Mouse (Mus musculus) brain, embryonic 14.5 days (tissue): Measurements from ENCODE around the gene Cfap126.

Experiments
- CTCF ChIP-seq: fragments of 200-500 bp; IDR thresholded peaks from 2 replicates; pipeline ENCODE4 v1.5.1; 2012; ENCODE audit warnings: inconsistent platforms, mild to moderate bottlenecking, moderate library complexity, borderline replicate concordance; ENCODE audit not compliant: insufficient read depth, insufficient read length; ENCODE audit errors: extremely low read depth
- POLR2A ChIP-seq: fragments of 200-500 bp; IDR thresholded peaks from 2 replicates; pipeline ENCODE4 v1.6.1; 2012; ENCODE audit warnings: mild to moderate bottlenecking, inconsistent platforms, borderline replicate concordance; ENCODE audit not compliant: poor library complexity, insufficient read depth, insufficient read length, severe bottlenecking; ENCODE audit errors: extremely low read depth

- TF ChIP-seq CTCF (no peak), POLR2A (no peak)
These were observed 16.6 kb upstream of the Cfap126 start for GRCm38 (mm10) chr1:171097136-171097535.
